Mouse (Mus musculus): ENCODE data around the gene Gm9573.

The Gm9573 gene

GRCm38 (mm10) chr17:35594456-35594855, 32.0 kb downstream of the Gm9573 start:
- DNase-seq (ENCODE audit: low spot score): no peak

- DNase-seq (ENCODE audit: low spot score): no peak
Observed at GRCm38 (mm10) chr17:35593786-35594185, 32.7 kb downstream of the Gm9573 start.

GRCm38 (mm10) chr17:35592131-35592530, 34.3 kb downstream of the Gm9573 start:
- DNase-seq (ENCODE audit: low spot score): no peak

GRCm38 (mm10) chr17:35591731-35592130, 34.7 kb downstream of the Gm9573 start:
- DNase-seq (ENCODE audit: low spot score): no peak

- DNase-seq (ENCODE audit: low spot score): no peak
Observed at GRCm38 (mm10) chr17:35591219-35591578, 35.2 kb downstream of the Gm9573 start.

- DNase-seq (ENCODE audit: low spot score): peak; percentile 67
Observed at GRCm38 (mm10) chr17:35590410-35591218, 35.8 kb downstream of the Gm9573 start.

- DNase-seq (ENCODE audit: low spot score): no peak
Observed at GRCm38 (mm10) chr17:35588387-35588786, 38.0 kb downstream of the Gm9573 start.

GRCm38 (mm10) chr17:35587291-35587690, 39.1 kb downstream of the Gm9573 start:
- no peak for DNase-seq (ENCODE audit: low spot score)

GRCm38 (mm10) chr17:35584330-35584937, 42.0 kb downstream of the Gm9573 start:
- peak; percentile 72 for DNase-seq (ENCODE audit: low spot score)

- DNase-seq (ENCODE audit: low spot score): no peak
Observed at GRCm38 (mm10) chr17:35582900-35583299, 43.5 kb downstream of the Gm9573 start.

GRCm38 (mm10) chr17:35578211-35578610, 48.2 kb downstream of the Gm9573 start:
- DNase-seq (ENCODE audit: low spot score): peak; percentile 63

- DNase-seq (ENCODE audit: low spot score): no peak
Observed at GRCm38 (mm10) chr17:35571477-35571876, 55.0 kb downstream of the Gm9573 start.

GRCm38 (mm10) chr17:35570836-35571235, 55.6 kb downstream of the Gm9573 start:
- DNase-seq (ENCODE audit: low spot score): no peak

- DNase-seq (ENCODE audit: low spot score): peak; percentile 2
Observed at GRCm38 (mm10) chr17:35569091-35569944, 57.1 kb downstream of the Gm9573 start.
